Mouse (Mus musculus) yolk sac, embryonic 10.5 days (tissue): ENCODE measurements around the gene Arhgef26.

Experiments
- DNase-seq: peaks from one replicate; pipeline ENCODE4 v3.0.0-alpha.2; 2017; ENCODE audit warnings: low spot score

Arhgef26 gene

GRCm38 (mm10) chr3:62338044-62338443 is at the start of gene Arhgef26:
Arhgef26 (plus strand) TSS chr3:62338344.
- DNase-seq, result no peak

GRCm38 (mm10) chr3:62310493-62310892 is 27.7 kb upstream of the Arhgef26 start:
- no peak for DNase-seq

DNA sequence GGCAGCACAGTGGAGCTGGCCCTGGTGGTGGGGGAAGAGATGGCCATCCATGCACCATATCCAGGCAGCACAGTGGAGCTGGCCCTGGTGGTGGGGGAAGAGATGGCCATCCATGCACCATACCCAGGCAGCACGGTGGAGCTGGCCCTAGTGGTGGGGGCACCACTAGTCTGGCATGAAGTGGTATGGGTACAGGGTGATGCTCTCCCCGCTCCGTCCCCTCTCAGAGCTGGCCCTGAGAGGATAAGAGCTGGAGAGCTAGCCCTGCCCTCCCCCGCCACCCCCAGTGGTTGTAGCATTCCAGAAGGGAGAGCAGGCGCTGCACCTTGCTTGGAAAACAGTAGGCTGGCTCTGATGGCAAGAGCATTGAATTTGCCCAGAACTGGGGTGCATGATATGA is 26.9 kb upstream of the Arhgef26 start:
- no peak for DNase-seq

GRCm38 (mm10) chr3:62324708-62325107 is 13.4 kb upstream of the Arhgef26 start:
- no peak for DNase-seq

DNA sequence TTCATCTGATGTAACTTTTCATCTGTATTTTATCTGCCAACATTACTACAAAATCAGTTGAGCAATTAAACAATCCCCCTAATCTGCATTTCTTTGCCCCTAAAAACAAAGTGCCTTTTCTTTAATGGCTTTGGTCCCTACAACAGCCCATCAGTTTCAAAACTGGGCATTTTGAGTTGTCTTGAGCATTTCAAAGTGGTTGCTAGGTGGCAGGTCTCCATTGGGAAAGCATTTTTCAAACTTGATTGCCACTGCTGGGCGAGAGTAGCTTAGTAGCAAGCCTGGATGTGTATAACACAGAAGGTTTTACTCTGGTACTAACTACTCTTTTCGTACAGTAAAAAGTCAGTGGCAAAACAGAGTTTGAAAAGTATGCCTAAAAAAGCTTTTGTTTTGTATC is 10.2 kb upstream of the Arhgef26 start:
- DNase-seq, result no peak

DNA sequence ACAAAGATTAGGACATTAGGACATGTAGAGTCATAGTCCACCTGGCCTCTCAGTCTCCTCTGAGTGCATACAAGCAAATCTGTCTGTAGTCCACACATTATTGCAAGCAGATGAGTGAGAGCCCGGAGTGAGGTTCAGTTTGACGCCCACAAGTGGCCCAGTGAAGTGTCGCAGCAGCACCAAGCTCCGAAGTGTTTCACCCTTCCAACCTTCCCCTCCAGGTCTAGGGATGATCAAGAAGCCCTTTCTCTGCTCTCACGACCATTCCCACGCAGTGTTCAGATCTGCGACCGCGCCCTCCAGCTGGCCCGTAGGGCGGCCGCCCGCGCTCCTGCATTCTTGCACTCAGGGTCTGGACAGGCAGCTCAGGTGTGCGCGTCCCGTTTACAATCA is 313 bp downstream of the Arhgef26 start:
- DNase-seq, result no peak

DNA sequence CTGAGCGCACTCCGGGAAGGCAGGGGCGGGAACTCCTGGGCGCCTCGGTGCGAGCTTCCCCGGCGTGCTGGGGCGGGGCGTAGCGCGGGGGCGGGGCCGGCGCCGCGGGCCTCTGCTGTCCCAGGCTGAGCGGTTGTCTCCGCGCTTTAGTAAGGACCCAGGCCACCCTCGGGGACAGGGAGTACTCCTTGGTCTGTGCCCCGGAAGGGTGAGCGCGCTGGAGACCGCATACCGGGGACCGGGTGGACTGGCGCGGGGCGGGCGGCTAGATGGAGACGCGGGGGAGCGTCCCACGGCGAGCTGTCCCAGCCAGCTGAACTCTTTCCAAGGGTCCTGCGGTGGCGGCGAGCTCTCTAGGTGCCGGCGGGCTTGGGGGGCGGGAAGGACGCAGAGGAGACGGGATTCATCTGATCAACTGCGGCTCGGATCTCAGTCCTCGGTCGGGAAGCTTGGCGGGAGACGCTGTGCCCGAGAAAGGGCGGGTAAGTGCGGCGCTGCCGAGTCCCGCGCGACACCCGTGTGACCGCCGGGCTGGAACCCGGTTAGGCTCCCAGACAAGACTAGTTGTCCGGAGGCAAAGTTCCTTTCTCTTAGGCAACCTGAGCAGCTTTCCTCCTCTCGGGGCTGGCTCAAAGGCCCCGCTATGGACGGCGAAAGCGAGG is 841 bp downstream of the Arhgef26 start:
- DNase-seq, result peak; percentile 89

- peak; percentile 43 for DNase-seq
These were observed 1.4 kb downstream of the Arhgef26 start for GRCm38 (mm10) chr3:62339516-62340051.

DNA sequence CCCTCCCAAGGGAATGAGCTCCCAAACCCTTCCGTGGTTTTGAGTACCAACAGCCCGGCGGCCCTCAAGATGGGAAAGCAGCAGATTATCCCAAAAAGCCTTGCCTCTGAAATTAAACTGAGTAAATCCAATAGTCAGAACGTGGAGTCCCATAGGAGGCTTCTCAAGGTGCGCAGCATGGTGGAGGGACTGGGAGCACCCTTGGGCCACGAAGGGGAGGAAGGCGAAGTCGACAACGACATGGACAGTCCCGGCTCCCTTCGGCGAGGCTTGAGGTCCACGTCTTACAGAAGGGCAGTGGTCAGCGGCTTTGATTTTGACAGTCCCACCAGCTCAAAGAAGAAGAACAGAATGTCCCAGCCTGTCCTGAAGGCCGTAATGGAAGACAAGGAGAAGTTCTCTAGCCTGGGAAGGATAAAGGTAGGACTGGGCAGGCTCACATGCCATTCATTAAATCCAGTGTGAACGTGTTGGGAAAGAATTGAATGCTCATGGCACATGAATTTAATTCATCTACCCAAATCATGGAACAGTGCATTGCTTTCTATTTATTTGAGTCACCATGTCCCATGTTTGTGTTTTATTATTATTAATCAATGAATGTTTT is 2.1 kb downstream of the Arhgef26 start:
- DNase-seq, result no peak

DNA sequence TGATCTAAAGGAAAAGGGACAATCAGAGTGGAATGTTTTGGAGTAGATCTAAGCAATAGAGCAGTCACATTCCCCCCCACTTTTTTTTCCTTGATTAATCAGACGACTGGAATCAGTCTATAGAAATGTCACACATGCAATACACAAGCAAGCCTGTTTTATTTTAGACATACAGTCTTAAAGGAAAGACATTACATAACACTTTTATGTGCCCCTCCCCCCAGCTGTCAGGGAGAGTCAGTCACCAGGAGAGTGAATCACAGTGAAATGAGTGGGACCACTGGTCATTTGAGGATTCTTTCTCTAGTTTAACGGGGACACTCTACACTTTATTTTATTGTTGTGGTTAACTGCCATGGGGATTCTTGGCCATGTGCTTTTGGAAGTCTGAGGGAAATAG is 2.7 kb downstream of the Arhgef26 start:
- DNase-seq, result no peak

DNA sequence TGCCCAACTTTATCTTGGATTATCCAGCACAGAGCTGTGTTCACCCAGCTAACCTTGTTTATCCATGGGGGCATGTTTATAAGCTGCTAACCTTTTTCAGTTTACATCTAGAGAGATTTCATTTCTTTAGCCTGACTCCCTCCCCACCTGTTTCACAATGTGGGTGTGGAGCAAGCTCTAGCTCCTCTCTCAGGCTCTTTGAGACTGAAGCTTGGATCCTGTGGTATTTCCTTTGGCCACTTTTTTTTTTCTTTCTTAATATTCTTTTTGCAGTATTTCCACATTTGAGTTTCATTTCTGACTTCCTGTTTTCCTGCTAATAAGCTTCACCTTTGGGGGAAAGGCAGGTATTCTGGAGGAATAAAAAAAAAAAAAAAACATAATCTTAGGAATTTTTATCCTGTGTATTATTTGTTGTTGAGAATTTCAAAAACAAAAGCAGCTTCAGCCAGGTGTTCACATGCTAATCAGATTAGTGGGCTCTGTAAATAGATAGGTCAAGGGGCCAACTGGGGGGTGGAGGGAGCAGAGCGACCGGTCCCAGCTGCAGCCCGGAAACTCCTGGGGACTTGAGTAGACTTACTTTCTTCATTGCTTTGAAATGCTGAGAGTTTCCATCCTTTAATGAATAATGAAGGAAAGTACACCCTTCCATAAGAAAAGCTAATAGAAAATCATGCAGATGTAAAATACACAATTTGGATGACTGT is 3.5 kb downstream of the Arhgef26 start:
- no peak for DNase-seq

DNA sequence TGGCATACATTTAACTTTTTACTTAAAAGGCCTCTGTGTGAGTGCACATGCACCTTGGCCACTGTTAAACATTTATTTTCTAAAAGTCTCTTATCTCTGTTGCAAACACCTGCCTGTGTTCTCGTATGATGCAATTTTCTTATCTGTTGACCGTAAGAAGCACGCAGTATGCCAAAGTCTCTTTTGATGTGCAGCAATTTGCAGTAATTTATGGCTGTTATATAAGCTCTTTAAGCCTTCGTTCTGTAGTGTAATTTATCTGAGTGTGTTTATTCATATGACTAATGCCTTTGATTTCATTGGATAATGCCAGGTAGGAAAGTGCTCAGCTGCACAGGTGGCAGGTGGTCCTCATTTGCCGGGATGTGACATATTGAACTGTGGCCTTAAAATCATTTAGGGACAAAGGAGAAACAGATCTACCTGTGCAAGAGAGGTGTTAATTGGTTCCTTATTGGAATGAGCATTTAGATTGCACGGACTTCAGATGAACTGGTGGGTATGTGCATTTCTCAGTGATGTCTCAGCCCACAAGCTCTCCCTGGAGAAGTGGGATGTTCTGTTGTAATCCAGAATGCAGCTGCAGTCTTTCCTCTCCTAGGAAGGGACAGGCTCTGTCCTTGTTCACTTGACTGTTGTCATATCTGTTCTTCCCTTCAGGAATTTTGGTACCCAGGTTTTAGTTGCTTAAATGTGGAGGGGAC is 10.5 kb downstream of the Arhgef26 start:
- peak; percentile 31 for DNase-seq

GRCm38 (mm10) chr3:62349218-62349897 is 11.2 kb downstream of the Arhgef26 start:
- no peak for DNase-seq

- peak; percentile 47 for DNase-seq
These were observed 13.9 kb downstream of the Arhgef26 start for GRCm38 (mm10) chr3:62352071-62352470.

- no peak for DNase-seq
These were observed 14.7 kb downstream of the Arhgef26 start for GRCm38 (mm10) chr3:62352876-62353275.

DNA sequence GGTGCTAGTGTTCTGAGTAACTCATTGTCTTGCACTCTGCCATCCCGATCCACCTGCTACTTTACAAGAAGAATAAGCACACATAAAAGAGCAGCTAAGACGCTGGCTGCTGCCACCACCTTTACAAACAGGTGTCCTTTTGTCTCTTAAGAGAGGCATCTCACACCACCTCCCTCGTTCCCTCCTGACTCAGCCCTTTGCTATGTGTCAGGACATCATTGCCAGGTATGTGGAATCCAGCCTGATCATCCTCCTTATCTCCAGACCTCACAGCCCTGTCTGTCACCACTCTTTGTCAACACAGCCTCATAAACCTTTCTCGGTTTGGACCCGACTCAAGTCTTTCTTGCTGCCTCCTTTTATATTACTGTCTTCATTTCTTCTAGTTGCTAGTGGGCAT is 29.7 kb downstream of the Arhgef26 start:
- DNase-seq, result no peak

GRCm38 (mm10) chr3:62372841-62373240 is 34.7 kb downstream of the Arhgef26 start:
- DNase-seq, result no peak

GRCm38 (mm10) chr3:62374346-62374745 is 36.2 kb downstream of the Arhgef26 start:
- no peak for DNase-seq

- peak; percentile 22 for DNase-seq
These were observed 36.7 kb downstream of the Arhgef26 start for GRCm38 (mm10) chr3:62374831-62375230.

DNA sequence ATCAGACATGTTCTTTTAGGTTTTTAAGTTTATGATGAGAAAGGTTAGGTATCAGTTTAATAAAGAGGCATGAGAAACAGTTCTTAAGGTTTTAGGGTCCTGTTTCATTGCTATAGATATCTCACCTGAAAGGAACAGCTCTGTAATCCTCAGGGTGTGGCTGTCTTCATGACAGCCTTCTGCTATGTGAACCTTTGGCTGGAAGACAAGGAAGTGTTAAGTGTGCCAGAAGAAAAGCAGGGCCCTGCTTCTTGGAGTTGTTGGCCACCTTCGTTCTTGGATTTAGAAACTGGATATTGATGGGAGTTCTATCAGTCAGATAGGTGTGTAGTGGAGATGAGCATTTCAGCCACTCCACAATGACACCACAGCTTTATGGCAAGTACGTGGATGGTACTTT is 38.6 kb downstream of the Arhgef26 start:
- no peak for DNase-seq

- peak; percentile 43 for DNase-seq
These were observed 41.8 kb downstream of the Arhgef26 start for GRCm38 (mm10) chr3:62379946-62380345.

- no peak for DNase-seq
These were observed 42.3 kb downstream of the Arhgef26 start for GRCm38 (mm10) chr3:62380420-62380819.
